Mouse (Mus musculus) spleen, adult 12 weeks (tissue): ENCODE data around the gene Myadml2.

ENCODE experiments used
- DNase-seq: peaks from one replicate; pipeline ENCODE4 v3.0.0; 2022; ENCODE audit warnings: low spot score

Myadml2 gene

GRCm38 (mm10) chr11:120629911-120630310 lies 18.0 kb downstream of the Myadml2 start:
- DNase-seq = peak; percentile 79

- DNase-seq = peak; percentile 67
These were observed 18.6 kb downstream of the Myadml2 start for GRCm38 (mm10) chr11:120629341-120629730.

GRCm38 (mm10) chr11:120628601-120629340 lies 19.2 kb downstream of the Myadml2 start:
- DNase-seq = no peak

GRCm38 (mm10) chr11:120627468-120628300 lies 20.3 kb downstream of the Myadml2 start:
- no peak for DNase-seq

GRCm38 (mm10) chr11:120626785-120627467 lies 21.0 kb downstream of the Myadml2 start:
- DNase-seq = no peak

- no peak for DNase-seq
These were observed 22.7 kb downstream of the Myadml2 start, which contains the start of gene Sirt7 for GRCm38 (mm10) chr11:120625152-120625775. Gene Sirt7, minus strand, starts transcription at chr11:120625240.

- peak; percentile 73 for DNase-seq
These were observed 23.3 kb downstream of the Myadml2 start for GRCm38 (mm10) chr11:120624680-120625111.

GRCm38 (mm10) chr11:120623961-120624679 lies 23.8 kb downstream of the Myadml2 start:
- DNase-seq = peak; percentile 71

- DNase-seq = no peak
These were observed 25.2 kb downstream of the Myadml2 start for GRCm38 (mm10) chr11:120622805-120623204.

GRCm38 (mm10) chr11:120620195-120620594 lies 27.8 kb downstream of the Myadml2 start:
- DNase-seq = no peak

GRCm38 (mm10) chr11:120618619-120619535 lies 29.1 kb downstream of the Myadml2 start:
- no peak for DNase-seq

- DNase-seq = peak; percentile 92
These were observed 30.3 kb downstream of the Myadml2 start, which contains the start of gene Pcyt2 for GRCm38 (mm10) chr11:120617519-120618112. Gene Pcyt2, minus strand, starts transcription at chr11:120617936.

GRCm38 (mm10) chr11:120616617-120617294 lies 31.2 kb downstream of the Myadml2 start:
- no peak for DNase-seq

GRCm38 (mm10) chr11:120615606-120616203 lies 32.3 kb downstream of the Myadml2 start:
- DNase-seq = no peak

GRCm38 (mm10) chr11:120615167-120615566 lies 32.8 kb downstream of the Myadml2 start:
- no peak for DNase-seq

- DNase-seq = no peak
These were observed 34.0 kb downstream of the Myadml2 start for GRCm38 (mm10) chr11:120613976-120614375.

GRCm38 (mm10) chr11:120613481-120613972 lies 34.4 kb downstream of the Myadml2 start:
- DNase-seq = no peak

- peak; percentile 66 for DNase-seq
These were observed 35.2 kb downstream of the Myadml2 start for GRCm38 (mm10) chr11:120612763-120613162.
